Mouse (Mus musculus): ENCODE data around the gene Gm10577.

GRCm38 (mm10) chr4:101033047-101033446, 12.6 kb upstream of the Gm10577 start:
- no peak for TF ChIP-seq EP300 (IDR thresholded peaks at IDR 0.05; ENCODE audit: low read depth)
- TF ChIP-seq CTCF (IDR thresholded peaks at IDR 0.05; ENCODE audit: low read depth): no peak

All from liver, embryonic 14.5 days (tissue).